Mouse (Mus musculus): Measurements from ENCODE around the gene Zfp322a.
"Not testable (repeated sequence)": the region's sequence is repeated elsewhere in the genome, so short reads cannot be mapped to it uniquely, and the experiment has no call there.

DNA sequence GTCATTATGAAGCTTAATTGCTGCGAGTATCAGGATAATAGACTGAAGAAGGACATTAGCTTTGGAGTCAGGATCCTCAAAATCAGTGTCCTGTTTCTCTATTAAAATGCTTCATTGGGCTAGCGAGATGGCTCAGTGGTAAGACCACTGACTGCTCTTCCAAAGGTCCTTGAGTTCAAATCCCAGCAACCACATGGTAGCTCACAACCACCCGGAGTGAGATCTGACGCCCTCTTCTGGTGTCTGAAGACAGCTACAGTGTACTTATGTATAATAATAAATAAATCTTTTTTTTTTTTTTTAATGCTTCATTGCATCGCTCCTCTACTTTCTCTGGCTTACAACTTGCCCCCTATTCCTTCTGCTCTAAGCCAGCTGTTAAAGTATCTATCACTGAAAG, 14.5 kb downstream of the Zfp322a start:
- TF ChIP-seq POLR2AphosphoS5 (IDR thresholded peaks at IDR 0.05; ENCODE audit: borderline replicate concordance, low read depth, low read length); EP300 (IDR thresholded peaks at IDR 0.05; ENCODE audit: low read depth in 1 of 2, low read length in 2 of 2): not testable (repeated sequence)
